Mouse (Mus musculus): ENCODE measurements around the gene Zdhhc1.

Zdhhc1 gene

DNA sequence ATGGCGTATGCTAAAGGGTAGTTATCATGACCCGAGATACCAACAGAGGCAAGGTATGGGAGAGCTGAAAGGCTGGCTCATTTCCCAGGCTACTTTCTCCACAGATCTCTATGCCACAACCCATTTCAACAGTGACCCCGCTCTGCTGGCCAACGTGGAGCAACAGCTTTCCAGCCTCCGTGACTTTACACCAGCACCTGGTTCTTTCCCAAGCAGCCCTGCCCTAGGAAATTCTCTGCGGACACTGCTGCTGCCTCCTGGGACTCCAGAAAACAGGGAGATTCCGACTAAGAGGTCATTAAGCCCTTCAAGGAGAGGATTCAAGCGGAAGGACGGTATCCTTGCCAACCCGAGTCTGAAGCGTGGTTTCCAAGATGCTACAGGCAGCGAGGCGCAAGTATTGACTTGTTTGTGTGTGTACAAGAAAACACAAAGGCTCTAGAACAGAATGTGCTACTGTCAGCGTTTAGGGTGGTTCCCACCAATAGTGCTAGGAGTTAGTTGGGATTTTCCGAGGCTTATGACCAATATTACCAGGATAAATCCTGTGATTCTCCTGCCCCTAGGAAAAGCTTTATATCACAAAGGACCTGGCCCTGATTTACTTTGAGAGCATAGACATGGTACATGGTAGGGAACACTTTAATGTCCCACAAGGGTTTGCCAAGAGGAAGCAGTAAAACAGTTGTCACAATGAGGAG, 44.6 kb downstream of the Zdhhc1 start:
- DNase-seq = no peak

DNA sequence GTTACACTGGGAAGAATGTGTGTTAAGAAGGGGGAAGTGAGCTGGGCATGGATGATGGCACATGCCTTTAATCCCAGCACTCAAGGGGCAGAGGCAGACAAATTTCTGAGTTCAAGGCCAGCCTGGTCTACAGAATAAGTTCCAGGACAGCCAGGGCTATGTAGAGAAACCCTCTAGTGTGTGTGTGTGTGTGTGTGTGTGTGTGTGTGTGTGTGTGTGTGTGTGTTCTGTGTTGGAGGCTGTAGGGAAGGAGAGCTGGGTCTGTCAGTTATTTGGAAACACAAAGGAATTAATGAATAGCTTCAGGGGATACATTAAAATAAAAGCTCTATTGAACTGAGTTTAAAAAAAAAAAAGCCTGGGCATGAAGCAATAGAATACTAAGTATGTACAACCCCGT, 45.7 kb downstream of the Zdhhc1 start:
- no peak for DNase-seq

DNA sequence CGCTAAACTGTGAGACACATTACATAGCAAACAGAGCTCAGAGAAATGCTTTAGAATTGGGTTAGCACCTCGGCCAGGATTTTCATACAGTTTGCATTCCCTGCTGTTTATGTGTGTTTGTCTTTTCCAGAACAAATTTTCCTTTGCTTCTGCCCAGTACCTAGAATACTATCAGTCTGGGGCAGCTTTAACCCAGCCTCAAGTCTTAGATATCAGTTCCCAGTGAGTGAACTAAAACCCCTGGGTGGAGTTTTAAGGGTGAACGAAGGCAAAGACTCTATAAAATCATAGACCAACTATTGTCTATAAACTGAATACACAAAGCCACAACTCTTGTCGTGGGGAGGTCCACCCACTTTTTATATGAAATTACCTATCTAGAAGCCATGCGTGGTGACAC, 48.1 kb downstream of the Zdhhc1 start:
- DNase-seq = no peak

DNA sequence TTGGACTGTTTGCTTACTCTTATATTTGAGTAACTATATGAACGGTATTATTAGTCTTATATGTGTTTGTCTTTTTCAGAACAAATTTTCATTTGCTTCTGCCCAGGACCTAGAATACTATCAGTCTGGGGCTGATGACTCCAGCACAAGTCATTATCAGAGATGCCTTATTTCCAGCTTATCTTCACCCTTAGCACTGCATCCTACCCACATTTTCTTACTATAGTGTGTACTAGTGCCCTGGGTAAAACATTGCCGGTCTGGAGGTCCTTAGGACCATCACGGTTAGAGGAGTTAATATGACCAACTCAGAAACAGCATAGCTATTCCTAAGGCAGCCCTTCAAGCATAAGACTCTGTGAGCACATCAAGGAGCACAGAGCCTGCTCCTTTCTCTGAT, 48.5 kb downstream of the Zdhhc1 start:
- DNase-seq = no peak

DNA sequence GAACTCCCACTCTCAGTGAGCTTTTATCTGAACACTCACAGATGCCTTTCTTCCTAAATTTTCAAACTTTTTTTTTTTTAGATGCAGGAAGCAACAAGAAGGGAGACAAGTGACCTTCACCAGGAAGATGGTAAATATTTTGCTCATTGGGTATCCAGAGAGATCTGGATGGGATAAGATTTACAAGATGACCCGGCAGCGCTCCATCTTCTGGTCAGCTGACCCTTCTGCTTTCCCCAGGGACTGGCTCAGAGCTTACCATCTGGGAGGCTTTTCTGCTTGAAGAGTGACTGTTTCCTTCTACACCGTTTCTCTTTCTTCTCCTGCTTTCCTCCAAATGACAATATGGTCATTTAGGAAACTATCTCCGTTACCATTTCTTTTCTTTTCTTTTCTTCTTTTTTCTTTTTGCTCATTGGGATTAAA, 50.6 kb downstream of the Zdhhc1 start:
- DNase-seq = peak; percentile 85

DNA sequence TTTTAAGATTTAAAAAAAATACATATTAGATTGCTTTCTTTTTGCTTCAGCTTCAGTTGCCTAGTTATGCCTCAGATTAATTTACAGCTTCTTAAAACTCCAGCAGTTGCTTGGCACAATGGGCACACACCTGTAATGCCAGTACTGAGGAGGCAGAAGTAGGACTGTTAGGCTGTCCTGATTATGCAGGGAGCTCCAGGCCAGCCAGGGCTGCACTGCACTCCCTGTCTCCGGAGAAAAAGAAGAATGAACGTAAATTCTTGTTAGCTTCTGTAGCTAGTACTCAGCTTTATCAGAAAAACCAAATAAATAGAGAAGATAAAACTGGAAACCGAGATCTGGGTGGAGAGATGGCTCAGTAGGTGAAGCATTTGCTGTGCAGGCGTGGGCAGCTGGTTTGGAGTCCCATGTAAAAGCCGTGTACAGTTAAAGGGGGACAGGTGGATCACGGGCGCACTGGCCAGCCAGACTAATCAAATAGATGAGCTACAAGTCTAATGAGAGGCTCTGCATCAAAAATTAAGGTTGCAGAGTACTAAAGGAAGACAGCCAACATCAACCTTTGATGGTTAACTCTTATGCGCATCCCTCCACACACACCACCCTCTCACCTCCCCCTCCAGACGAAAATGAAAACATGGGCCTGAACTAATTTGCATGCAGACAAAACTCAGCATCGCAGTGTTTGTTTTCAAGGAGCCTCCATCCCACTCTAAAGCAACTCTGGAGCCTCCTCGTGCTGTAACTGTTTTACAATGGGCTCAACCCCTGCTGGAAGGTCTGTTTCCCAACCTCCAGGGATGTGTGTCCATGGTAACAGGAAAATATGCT, 51.2 kb downstream of the Zdhhc1 start:
- peak; percentile 79 for DNase-seq

DNA sequence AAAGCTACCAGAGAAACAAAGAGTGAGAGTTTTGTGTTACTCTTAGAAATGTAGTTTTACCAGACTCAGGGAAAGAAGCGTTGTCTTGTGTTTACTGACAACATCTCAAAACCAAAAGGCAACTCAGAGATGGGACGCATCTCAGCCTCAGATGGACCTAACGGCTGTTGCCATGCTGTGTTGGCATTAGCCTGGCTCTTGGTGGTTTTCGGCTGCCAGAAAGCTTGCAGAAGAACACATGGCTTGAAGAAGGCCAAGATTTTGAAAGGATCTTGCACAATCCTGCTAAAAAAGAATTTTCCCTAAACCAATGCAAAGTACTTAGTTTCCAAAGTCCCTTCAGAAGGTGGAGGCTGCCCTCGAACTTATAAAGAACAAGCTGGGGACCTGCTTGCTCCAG, 54.0 kb downstream of the Zdhhc1 start:
- DNase-seq = no peak

DNA sequence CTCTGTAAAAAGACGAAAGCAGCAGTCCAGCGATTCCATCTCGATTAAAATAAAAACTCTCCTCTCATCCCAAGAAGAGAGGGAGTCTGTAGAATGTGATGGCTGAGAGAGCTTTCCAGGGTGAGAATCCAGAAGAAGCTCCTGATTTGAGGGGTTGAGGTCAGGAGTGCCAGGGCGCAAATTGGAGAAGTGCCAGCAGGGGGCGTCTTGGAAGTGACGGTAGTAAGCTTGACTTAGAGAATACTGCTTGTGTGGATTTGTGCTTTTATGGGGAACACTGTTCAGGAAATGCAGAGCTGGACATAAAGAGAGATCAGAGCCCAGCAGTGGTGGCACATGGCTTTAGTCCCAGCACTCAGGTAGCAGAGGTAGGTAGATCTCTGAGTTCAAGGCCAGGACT, 55.3 kb downstream of the Zdhhc1 start:
- DNase-seq = peak; percentile 75

DNA sequence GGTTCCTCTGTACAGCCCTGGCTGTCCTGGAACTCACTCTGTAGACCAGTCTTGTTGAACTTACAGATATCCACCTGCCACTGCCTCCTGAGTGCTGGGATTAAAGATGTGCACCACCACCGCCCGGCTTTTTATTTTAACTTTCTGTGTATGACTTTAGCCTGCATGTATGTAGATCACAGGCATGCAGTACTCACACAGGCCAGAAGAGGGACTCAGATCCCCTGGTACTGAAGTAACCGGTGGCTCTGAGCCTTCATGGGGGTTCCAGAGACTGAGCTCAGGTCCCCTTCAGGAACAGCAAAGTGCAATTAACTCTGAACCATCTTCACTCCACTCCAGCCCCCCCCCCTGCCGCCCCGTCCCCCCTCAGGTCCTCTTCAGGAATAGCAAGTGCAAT, 57.8 kb downstream of the Zdhhc1 start:
- peak; percentile 70 for DNase-seq

DNA sequence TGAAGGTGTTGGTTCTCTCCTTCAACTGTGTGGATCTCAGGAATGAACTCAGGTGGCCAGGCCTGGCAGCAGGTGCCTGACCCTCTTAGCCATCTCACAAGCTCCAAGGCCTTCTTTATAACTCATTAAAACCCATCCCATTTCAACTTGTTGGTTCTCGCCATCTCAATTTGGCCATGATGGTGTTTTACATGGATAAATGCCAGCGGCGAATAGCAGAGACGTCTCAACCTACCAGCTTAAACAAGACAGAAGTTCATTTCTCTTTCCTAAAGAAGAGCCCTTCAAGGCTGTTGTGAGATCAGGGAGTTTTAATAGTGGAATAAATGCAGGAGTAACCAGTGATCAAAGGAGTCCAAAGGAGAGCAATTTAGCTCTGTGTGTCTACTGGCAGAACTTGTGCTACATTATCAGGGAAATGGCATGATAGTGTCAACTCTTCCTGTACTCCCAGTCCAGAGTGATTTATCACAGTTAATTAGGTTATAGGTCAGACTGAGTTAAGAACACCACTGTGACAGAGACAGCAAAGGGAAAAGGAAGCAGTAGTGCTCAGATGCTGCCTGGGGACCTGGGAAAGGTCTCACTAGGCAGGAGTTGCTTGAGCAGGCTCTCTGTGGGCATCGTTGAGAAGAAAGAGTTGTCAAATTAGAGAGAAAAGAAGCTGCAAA, 59.5 kb downstream of the Zdhhc1 start:
- no peak for DNase-seq

DNA sequence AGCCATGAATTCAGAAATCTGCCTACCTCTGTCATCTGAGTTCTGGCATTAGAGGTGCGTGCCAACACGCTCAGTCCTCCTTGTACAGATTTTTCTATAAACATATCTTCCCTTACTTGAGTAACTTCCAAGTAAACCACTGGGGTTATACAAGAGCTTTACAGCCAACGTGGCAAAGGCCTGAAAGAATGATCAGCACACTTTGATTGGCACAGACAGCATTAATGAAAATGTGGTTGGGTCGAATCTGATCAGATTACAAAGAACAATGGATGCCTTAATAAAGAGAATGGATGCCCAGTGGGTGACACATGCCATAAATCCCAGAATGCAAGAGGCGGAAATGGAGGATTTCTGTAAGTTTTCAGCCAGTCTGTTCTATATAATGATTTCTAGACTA, 60.5 kb downstream of the Zdhhc1 start:
- DNase-seq = no peak

DNA sequence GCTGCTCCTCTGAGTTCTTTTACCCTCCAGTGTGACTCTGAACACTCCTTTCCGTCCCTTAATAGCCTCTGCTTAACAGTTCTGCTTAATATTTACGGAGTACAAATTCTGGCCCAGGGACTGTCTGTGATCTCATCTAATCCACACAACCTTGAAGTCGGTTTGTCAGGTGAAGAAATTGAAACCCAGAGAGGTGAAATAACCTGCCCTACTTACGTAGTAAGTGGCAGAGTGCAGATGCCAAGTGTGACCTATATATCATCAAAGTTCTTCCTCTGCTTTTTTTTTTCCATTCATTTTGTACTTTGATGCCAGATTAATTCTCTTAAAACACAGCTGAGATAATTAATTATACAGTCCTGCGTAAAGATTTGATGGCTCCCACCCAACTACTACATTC, 62.6 kb downstream of the Zdhhc1 start:
- no peak for DNase-seq

DNA sequence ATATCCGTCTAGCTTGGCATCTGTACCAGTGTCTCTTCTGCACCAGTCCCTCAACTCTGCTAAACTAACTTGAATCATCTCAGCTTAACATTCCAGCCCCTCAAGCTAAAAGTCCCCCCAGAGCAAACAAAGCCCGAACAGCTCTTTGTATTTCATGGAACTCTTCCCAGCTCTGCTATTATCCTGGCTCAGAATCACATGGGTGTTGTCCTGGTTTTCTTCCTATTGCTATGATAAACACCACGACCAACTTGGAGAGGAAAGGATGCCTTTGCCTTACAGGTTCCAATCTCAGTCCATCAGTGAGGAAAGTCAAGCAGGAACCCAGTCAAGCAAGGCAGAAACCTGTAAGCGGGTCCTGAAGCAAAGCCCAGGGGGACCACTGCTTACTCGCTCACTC, 63.2 kb downstream of the Zdhhc1 start:
- DNase-seq = peak; percentile 15

DNA sequence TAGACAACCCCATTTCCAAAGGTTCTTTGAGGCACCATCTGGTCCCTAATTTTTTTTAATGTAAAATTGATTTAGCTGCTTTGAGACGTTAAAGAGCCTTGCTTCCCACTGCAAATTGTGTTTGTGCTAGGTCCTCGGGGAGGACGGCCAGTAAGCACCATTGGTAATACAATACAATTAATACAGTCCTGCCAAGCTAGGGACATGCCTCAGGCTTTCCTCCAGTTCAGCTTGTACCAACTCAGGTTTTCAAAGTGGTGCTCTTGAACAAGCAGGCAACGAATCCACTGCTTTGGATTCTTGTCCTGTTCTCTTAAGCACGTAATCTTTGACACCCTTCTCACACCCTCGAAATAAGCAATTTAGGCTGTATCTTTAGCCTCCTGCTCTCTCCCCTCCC, 63.7 kb downstream of the Zdhhc1 start:
- peak; percentile 17 for DNase-seq

DNA sequence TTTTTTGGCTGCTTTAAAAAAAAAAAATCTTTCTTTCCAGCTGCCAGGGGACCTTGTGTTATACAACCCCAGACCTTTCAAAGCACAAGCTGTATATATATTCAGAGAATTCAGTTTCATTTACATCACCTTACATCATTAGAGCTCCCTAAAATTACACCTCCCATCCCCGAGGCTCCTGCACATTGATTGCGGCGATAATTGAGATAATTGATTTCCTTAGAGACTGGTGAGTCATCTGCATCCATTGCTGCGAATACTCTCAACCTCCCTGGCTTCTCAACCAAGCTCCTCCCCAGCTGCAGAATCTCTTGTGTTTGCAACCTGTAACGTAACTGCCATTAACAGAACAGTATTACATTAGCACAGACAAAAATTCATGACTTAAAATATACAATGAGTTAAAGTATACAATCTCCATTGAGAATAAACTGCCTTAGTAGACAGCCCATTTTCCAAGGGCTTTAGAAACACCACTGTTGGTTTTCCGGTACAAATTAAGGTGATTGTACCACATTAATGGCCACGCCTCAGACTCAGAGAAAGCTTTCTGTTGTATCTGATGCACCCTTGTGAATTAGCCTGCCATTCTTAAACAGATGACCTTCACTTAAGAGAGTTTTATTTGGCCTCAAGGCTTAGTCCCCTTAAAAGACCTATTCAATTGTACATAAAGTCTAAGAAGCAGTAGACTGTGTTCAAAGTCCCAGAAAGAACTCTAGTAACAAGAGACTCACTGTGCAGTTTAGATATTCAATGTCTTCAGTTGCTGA, 64.8 kb downstream of the Zdhhc1 start:
- peak; percentile 22 for DNase-seq

DNA sequence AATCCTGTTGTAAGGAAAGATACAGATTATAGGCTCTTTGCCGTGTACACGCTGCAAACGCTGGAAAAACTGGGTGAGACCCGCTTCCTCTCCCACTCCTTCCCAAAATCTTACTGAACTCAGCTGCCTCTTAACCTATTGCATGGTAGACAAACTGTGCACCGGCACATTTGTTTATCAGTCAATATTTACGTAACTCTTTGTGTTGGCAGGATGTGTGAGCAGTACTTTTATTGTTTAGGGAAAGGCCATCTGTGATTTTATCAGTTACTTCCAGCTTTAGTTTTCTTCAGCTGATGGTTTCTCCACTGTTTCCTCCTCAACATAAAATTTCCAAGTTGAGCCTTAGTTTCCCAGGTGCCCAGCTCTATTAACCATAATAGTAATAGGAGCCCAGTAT, 69.8 kb downstream of the Zdhhc1 start:
- DNase-seq = no peak
